Mouse (Mus musculus) megakaryocyte progenitor cell, adult 5-6 weeks (primary cell): ENCODE data around the gene Sirt2. TPM values are rescaled to one million over a fixed set of nuclear protein-coding genes. Genes with fewer than 3 reads are reported as not detected.

ENCODE experiments used
- ATAC-seq: replicated peaks from 2 replicates; pipeline ENCODE4 v1.8.0; 2016; ENCODE audit warnings: mild to moderate bottlenecking, moderate TSS enrichment, inconsistent platforms; ENCODE audit not compliant: poor library complexity
- total RNA-seq, 2 experiments: library from RNA; stranded (forward) in 1 of 2; stranded (reverse) in 1 of 2; fragments of 157-497, 149-512 nt in 1 of 2; fragments of 200-1000 nt in 1 of 2; gene quantifications; 2 replicates each; pipeline versions ENCODE4 v1.2.3 to v1.2.4; 2015 to 2017

Gene Sirt2
- 41.4 and 47.5 TPM in 2 replicates for total RNA-seq (2015)
- total RNA-seq (2017): 19.2 and 21.1 TPM in 2 replicates

DNA sequence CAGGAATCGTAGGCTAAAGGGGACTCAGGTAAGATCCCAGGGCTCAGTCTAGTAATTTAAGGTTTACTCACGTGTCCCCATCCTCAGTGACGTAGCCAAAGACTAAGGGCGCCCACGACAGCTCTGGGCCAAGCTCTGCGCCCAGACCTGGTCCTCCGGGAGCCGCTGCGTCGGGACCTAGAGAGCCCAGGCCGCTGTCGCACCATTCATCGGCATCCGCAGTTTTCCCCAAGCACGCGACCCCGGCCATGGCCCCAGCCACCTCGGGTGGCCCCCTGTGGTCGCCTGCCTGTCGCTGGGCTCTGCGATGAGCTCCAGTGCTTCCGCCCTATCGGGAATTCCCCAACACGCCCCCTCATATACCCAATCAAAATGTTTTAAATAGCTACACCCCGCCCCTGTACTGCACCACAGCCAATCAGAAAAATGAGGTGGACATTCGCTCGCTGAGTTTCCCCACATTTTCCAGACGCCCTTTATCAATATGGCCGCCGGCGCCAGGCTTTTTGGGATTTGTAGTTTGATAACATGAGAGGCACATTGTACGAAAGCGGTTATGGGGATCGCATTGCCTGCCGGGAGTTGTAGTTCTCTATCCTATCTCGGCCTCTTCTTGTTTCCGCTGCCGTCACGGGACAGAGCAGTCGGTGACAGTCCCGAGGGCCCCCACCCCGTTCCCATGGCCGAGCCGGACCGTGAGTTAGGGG lies at the start of gene Sirt2:
Sirt2 (plus strand) TSS at position 563 of the 707 bp plus-strand sequence.
- peak; percentile 88 for ATAC-seq

DNA sequence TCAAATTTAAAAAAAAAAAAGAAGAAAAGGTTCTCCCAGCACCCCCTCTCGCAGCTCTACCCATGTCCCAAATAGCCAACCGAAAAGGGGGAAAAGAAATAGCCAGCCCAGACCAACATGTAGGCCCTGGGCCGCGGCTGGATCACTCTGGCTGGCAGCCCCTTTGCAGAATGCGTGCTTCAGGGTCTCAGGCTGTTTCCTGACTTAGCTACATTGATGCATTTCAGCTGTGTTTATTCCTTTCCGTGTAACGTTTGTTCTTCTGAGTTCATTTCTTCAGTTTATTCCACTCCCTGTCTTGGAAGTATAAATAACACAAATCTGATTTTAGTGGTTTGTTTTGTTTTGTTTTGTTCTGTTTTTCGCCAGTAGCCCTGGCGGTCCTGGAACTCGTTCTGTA lies 48.8 kb upstream of the Sirt2 start:
- no peak for ATAC-seq

DNA sequence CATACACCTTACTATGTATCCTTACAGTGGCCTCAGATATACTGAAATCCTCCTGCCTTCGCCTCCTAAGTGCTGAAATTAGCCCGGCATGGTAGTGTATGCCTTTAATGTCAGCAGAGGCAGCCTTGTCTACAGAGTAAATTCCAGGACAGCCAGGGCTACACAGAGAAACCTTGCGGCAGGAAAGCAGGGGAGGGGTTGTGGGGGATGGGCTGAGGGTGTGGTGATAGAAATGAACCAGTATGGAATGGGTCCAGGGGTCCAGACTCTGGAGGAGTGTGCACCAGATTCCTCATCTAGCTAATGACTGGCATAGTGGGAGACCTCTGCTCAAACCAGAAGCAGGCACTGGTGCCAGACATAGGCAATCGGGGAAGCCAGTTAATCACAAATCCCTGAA lies 47.4 kb upstream of the Sirt2 start:
- no peak for ATAC-seq

DNA sequence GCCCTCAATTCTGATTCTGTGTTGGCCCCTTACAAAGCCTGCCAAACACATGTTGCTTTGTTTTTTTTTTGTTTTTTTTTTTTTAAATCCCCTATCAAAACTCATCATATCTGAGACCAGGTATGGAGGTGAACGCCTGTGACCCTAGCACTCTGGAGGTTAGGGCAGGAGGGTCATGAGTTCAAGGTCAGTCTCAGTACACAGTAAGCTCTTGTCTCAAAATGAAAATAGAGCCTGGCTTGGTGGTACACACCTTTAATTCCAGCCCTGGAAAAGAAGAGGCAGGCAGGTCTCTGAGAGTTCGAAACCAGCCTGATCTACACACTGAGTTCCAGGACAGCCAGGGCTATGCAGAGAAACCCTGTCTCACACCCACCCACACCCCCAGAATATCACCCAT lies 46.9 kb upstream of the Sirt2 start:
- ATAC-seq: no peak

DNA sequence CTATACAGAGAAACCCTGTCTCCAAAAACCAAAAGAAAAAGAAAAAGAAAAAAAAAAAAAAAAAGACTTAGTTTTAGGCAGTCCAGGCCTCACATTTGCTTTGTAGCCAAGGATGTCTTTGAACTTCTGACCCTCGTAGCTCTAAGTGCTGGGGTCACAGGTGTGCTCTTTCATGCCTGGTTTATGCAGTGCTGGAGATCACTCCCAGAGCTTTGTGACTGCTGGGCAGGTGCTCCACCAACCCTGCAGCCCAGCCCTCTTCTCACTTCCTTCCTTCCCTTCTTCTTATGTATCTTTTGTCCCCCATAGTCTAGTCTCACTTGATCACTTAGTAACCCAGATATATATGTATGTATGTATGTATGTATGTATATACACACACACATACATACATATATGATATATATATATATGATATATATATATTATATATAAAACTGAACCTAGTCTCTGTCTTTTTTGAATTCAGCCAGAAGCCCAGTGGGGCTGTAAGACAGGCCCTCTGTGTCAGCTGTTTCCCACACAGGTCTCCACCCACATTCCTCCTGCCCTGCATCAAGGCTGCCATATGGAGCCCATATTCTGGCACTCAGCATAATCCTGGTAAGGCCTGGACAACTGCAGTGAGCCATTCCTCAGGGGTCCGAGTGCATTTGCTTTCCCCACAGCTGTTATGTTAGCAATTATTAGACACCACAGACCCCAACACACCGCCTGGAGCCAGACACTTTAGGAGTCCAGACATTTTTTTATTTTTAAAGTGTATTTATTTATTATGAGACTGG lies 45.6 kb upstream of the Sirt2 start:
- no peak for ATAC-seq

DNA sequence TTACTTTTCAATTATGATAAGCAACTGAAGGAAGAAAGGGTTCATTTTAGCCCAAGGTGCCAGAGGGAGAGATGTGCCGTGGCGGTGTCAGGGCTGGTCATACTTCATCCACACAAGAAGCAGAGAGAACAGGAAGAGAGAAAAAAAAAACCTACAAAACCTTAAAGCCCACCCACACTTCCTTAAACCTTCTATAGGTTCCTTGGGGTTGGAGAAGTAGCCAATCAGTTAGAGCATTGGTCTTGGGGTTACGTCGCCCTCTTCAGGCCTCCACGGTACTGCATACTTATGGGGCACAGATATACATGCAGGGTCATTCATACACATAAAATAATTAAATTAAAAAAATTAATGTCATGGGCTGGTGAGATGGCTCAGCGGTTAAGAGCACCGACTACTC lies 44.5 kb upstream of the Sirt2 start:
- ATAC-seq: peak; percentile 79

DNA sequence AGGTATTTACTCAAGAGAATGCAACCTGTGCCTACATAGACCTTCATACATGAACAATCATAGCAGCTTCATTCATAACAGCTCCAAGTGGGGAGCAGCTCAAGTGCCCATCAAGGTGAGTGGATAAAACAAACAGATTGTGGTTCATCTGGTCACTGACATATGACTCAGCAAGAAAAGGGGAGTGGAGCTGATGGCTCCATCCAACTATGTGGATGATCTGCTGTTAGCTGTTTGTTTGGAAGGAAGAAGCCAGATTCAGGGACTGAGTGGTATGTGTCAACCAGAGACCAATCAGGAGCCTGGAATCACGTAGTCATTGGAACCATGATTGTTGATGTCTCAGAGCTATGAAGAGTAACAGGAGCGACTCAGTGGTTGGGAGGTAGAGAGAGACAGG lies 41.9 kb upstream of the Sirt2 start:
- no peak for ATAC-seq

DNA sequence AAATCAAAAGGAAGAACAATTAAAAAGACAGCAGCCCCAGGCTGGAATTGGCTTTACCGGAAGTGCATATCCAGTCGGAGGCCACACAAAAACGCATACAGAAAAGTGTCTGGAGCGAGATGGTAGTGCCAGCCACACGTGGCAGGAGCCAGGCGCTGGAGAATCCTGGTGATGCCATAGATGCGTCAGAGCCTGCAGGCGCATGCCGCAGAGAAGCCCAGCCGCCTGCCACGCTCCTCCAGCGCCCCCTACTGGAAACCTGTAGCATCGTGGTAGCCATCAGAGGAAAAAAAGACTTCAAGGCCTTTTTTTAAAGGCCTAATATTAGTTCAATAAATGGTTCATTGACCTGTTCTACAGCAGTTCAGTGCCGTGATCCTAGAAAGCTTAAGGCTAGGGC lies 39.9 kb upstream of the Sirt2 start:
- ATAC-seq: peak; percentile 96

DNA sequence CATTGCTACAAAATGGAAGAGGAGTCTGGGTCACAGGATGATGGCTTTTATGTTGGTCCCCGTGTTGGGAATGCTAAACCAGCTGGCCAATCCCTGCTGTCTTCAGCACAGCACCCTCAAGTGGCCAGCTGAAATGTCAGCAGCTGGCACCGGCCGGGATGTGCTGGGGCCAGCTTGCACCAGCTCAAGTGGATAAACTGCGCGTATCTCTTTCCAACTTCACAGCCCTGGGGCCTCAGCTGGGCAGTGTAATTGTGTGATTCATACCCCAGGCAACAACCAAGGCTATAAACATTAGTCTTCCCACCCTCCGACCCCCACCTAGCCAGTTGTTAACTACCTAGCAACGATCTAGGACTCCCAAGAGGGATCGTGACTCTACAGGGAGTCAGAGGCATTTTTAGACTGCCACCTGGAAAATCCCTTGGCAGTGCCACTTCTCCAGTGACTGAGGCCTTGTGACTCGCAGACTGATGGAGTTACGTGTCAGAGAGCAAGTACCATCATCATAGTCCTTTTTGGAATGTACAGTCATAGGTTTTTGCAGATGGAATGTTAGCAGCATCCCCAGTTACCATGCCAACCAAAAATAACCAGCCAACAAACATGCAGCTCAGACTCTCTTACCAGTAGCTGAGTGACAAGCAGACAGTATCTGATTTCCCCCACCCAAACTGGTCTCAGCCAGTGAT lies 38.7 kb upstream of the Sirt2 start:
- no peak for ATAC-seq

DNA sequence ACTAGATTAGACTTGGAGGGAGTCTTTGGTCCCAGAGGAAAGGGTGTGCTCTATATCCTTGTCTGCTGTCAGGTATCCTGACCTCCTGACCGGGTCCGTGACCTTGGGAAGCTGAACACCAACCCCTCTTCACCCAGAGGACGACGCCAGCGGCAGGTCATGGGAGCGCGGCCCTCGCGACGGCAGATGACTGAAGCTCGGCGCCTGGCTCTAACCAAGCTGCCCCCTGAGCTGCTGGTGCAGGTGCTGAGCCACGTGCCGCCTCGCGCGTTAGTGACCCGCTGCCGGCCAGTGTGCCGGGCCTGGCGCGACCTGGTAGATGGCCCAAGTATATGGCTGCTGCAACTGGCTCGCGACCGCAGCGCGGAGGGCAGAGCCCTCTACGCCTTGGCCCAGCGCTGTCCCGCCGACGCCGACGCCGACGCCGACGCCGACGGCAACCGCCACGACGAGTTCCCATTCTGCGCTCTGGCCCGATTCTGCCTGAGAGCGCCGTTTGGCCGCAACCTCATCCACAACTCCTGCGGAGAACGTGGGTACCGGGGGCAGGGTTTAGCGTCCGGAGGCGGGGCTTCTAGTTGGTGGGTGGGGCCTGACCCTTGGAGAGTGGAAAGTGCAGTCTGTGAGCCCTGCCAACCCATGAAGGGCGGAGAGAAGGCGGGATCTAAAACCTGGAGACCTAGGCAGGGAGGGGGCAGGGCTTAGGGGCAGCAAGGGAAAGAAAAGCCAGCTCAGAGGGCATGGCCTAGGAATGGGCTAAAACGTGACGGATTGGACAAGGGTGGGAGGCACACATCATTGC lies 34.0 kb upstream of the Sirt2 start:
- ATAC-seq: peak; percentile 99

DNA sequence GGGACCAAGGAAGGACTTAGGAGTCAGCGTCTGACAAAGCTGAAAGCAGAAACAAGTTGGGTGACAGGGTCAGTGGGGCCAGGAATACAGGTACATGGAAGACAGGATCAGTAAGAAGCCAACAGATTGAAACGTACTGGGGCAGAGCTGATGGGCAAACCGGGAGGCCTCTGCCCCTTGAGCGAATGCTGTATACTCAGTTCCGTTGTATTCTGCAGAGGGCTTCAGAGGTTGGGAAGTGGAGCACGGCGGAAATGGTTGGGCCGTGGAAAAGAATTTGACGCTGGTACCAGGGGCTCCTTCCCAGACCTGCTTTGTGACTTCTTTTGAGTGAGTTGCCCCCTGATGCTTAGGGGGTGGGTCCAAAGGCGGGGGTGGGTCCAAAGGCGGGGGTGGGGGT lies 33.3 kb upstream of the Sirt2 start:
- 0 out of 2 replicates have a peak, but pooled peaks have one; percentile 8 for ATAC-seq

DNA sequence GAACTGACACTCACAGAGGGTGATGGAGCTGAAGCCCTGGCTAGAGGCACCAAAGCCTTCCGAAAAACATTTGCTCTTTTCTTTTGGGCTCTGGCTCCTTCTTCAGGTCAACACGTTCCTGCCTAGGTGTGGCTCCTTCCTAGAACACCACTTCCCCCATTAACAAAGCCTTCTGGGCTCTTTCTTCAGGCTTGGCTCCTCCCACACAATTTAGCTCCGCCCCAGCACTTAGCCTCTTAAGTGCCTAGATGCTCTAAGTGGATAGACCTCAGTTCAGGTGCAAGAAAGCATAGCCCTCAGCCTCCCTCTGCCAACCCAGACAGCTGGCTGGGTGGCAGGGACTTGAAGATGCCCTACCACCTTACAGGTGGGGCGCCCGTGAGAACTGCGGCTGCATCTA lies 30.8 kb upstream of the Sirt2 start:
- ATAC-seq: no peak

DNA sequence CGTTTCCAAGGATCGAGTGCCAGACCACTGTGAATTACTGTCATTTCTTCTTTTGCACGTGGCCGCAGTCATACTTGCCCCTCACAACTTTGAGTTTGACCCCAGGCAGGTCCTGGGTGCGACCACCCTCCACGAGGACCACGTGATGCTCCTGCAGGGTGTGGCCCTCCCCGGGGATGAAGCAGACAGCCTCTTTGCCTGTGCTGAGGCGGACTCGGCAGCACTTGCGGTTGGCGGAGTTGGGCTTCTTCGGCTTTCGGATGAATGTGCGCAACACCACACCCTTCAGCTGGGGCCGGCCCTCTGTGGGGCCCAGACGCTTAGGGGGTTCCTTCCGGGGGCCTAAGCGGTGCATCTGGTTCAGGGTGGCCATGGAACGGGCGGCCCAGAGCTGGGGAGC lies 26.7 kb upstream of the Sirt2 start:
- ATAC-seq: no peak

DNA sequence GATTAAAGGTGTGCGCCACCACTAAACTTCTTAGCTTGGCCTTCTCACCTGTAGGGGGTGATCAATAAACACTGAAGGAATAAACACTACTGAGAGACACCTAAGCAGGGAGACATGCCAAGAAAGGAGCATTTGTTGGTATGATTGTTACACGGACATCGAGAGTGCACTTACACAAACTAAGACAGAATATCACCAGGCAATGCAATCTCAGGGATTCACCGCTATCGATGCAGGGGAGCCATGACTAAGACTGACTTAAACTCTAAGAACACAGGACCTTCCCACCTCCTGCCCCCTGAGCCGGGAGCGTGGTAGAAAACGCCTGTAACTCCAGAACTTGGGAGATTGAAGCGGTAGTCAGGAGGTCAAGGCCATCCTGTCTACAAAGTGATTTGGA lies 25.6 kb upstream of the Sirt2 start:
- no peak for ATAC-seq

DNA sequence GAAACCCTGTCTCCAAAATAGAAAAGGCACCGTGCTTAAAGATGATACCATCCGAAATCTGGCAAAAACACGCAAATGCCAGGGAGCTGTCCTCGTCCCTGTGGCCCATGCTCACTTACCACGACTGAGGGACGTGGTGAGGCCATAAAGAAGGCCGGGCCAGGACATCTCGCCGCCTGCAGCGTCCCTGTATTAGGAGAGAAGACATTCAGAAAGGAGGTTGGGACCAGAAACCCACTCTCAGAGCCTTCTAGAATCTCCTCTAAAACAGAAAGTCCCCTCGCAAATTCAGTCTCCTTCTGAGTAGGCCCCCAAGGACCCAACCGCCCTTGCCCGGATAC lies 25.2 kb upstream of the Sirt2 start:
- no peak; the same call in 1 of the 2 replicates for ATAC-seq

DNA sequence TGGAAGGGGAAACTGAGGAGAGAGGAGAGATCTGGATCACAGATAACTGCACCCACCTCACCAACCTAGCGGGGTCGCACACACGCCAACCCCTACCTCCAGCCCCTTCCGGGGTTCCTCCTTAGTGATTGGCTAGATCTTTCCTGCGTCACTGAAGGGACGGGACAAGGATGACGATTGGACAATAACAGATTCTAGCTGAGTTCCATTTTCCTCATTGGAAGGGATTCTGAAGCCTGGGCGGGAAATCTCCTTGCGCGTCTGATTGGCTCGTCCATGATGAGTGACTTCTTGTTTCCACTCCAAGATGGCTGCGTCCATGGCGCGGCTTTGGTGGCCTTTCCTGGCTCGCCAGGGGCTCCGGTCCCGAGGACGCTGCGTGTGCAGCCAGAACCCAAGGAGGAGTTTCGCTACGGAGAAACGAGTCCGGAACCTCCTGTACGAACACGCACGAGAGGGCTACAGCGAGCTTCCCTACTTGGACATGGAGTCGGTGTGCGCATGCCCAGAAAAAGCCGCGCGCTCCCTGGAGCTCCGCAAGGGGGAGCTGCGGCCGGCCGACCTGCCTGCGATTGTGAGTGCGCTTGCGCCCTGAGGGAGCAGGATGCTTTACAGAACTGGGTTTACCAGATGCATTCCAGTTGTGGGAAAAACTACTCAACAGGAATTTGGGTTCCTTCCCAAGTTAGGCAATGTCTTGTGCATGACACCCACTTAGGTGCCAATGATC lies 24.7 kb upstream of the Sirt2 start, which contains the start of the genes Mrps12 and Sars2:
Mrps12 (minus strand) TSS at position 112 of the 730 bp plus-strand sequence.
Sars2 (plus strand) TSS at position 284 of the 730 bp plus-strand sequence.
- ATAC-seq: peak; percentile 96

DNA sequence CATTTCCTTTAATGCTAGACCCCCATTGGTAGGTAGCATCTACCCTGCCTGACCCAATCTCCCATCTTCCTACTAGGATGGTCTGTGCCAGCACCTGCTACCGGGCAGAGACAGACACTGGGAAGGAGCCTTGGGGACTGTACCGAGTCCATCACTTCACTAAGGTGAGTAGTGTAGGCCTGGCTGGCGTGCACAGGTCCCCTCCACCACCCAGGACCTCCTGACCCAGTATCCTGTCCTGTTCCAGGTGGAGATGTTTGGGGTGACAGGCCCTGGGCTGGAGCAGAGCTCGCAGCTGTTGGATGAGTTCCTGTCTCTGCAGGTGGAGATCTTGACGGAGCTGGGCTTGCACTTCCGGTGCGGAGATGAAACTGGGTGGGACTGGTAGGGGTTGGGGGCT lies 16.6 kb upstream of the Sirt2 start:
- ATAC-seq: no peak

DNA sequence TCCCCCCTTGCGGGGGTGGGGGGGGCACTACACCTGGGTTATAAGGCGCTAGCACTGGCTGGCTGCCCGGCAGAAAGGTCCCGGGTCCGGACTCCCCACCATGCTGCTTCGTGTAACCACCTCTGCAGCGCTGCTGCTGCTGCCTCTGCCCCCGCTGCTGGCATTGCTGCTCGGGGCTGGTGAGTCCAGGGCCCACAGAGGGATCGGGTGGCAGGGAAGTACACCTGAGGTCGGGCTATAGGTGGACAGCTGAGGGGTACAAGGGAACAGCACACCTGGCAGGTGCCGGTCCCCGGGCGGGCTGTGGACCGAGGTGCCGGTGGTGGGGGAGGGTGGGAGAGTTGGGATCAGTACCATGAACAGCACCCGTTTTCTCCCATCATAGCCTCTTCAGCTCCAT lies 10.5 kb upstream of the Sirt2 start, which contains the start of gene Ccer2:
Ccer2 (plus strand) TSS at position 96 of the 400 bp plus-strand sequence.
- 0 out of 2 replicates have a peak, but pooled peaks have one; percentile 24 for ATAC-seq

DNA sequence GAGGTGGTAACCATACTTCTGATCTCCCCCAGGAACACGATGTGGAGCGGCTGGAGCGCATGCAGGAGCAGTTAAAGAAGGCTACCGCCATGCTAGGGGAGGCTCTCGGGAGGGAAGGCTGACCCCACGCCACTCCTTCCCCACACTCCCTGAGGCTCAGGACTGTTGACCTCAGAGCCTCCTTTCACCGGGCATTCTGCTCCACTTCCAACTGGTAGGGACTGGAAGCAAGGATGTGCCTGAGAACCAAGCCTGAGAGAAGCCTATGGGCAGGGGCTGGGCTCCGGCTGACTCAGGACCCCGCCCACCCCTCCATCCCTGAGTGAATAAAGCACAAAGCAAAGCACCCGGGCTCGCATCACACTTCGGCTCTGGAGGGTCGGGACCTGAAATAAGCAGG lies 7.9 kb upstream of the Sirt2 start:
- ATAC-seq: no peak

DNA sequence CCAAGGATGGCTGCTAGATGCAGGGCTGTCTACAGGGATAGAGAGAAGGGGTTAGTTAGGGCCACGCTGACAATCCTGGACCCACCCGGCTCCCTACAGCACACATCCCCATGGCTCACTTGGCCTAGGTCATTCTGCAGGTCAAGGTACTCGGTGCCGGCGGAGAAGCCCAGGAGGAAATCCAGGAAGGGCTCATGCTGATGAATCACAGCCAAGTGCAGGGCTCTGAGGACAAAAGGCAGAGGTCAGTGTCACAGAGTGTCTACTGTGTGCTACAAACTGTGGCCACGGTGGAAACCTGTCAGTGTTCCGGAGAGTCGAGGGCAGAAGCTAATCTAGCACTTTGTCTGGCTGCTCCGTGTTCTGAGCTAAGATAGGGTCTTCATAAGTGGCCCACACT lies 4.6 kb upstream of the Sirt2 start:
- no peak for ATAC-seq
